Mouse (Mus musculus): ENCODE data around the gene Bcl9l. TPM values are rescaled to one million over a fixed set of nuclear protein-coding genes. Genes with fewer than 3 reads are reported as not detected.

The Bcl9l gene
- polyA plus RNA-seq, 1 experiment from 2014 or later, result 9.1 TPM

- DNase-seq (ENCODE audit: low spot score) (peak; percentile 78), ATAC-seq (replicated peaks; ENCODE audit: low FRiP score, low read depth) (no peak)
- H3K4me2 ChIP-seq (ENCODE audit: low read length), result peak overlapping the region; percentile 77
- peak overlapping the region; percentile 95 for H3K27ac ChIP-seq
- H3K4me3 ChIP-seq (replicated peaks; ENCODE audit: low read depth, low read length), result peak overlapping the region; percentile 96
- no peaks in the 10 kb centered on the region for H3K36me3 ChIP-seq (ENCODE audit: insufficient read depth, low read length)
- no peaks in the 10 kb centered on the region for H3K9me3 ChIP-seq (replicated peaks; ENCODE audit: low read length)
- 16% methylated on average over 3 of the region's 3 CpGs for WGBS
- H3K4me1 ChIP-seq (replicated peaks; ENCODE audit: insufficient read depth, low read length), result peaks cover 69% of the 10 kb centered on the region
- peak overlapping the region; percentile 14 for H3K9ac ChIP-seq (ENCODE audit: low read depth, low read length)
- no peaks in the 10 kb centered on the region for H3K27me3 ChIP-seq (ENCODE audit: insufficient read depth, low read length)
- TF ChIP-seq CTCF (IDR thresholded peaks at IDR 0.05; ENCODE audit: low read depth), result no peak
These were observed 3.7 kb downstream of the Bcl9l start for GRCm38 (mm10) chr9:44486335-44486734.

- DNase-seq (ENCODE audit: low spot score) (no peak), ATAC-seq (replicated peaks; ENCODE audit: low FRiP score, low read depth) (no peak)
- H3K4me1 ChIP-seq (replicated peaks; ENCODE audit: insufficient read depth, low read length), result peaks cover 75% of the 10 kb centered on the region
- WGBS, result 10% methylated on average over 15 of the region's 15 CpGs
- H3K27me3 ChIP-seq (ENCODE audit: insufficient read depth, low read length), result no peaks in the 10 kb centered on the region
- H3K9ac ChIP-seq (ENCODE audit: low read depth, low read length), result peak overlapping the region; percentile 14; the same call in 1 of the 2 replicates
- no peaks in the 10 kb centered on the region for H3K9me3 ChIP-seq (replicated peaks; ENCODE audit: low read length)
- no peak for TF ChIP-seq CTCF (IDR thresholded peaks at IDR 0.05; ENCODE audit: low read depth)
- no peaks in the 10 kb centered on the region for H3K36me3 ChIP-seq (ENCODE audit: insufficient read depth, low read length)
- H3K27ac ChIP-seq, result peak overlapping the region; percentile 95
- H3K4me2 ChIP-seq (ENCODE audit: low read length), result peak overlapping the region; percentile 77
- peak overlapping the region; percentile 96 for H3K4me3 ChIP-seq (replicated peaks; ENCODE audit: low read depth, low read length)
These were observed 4.3 kb downstream of the Bcl9l start for GRCm38 (mm10) chr9:44486741-44487421.

GRCm38 (mm10) chr9:44487441-44487840 lies 4.8 kb downstream of the Bcl9l start:
- H3K4me2 ChIP-seq (ENCODE audit: low read length), result peak overlapping the region; percentile 77
- H3K4me1 ChIP-seq (replicated peaks; ENCODE audit: insufficient read depth, low read length), result peaks cover 79% of the 10 kb centered on the region
- DNase-seq (ENCODE audit: low spot score) (no peak), ATAC-seq (replicated peaks; ENCODE audit: low FRiP score, low read depth) (no peak)
- H3K9me3 ChIP-seq (replicated peaks; ENCODE audit: low read length), result no peaks in the 10 kb centered on the region
- peak overlapping the region; percentile 95 for H3K27ac ChIP-seq
- no peaks in the 10 kb centered on the region for H3K27me3 ChIP-seq (ENCODE audit: insufficient read depth, low read length)
- 9% methylated on average over 7 of the region's 7 CpGs for WGBS
- TF ChIP-seq CTCF (IDR thresholded peaks at IDR 0.05; ENCODE audit: low read depth), result no peak
- H3K9ac ChIP-seq (ENCODE audit: low read depth, low read length), result peak overlapping the region; percentile 14
- H3K36me3 ChIP-seq (ENCODE audit: insufficient read depth, low read length), result no peaks in the 10 kb centered on the region
- H3K4me3 ChIP-seq (replicated peaks; ENCODE audit: low read depth, low read length), result peak overlapping the region; percentile 96; the same call in 1 of the 2 replicates

GRCm38 (mm10) chr9:44488416-44488815 lies 5.8 kb downstream of the Bcl9l start:
- DNase-seq (ENCODE audit: low spot score) (no peak), ATAC-seq (replicated peaks; ENCODE audit: low FRiP score, low read depth) (peak; percentile 2; the same call in 1 of the 2 replicates)
- H3K4me1 ChIP-seq (replicated peaks; ENCODE audit: insufficient read depth, low read length), result peaks cover 88% of the 10 kb centered on the region
- H3K9me3 ChIP-seq (replicated peaks; ENCODE audit: low read length), result no peaks in the 10 kb centered on the region
- H3K9ac ChIP-seq (ENCODE audit: low read depth, low read length), result peak overlapping the region; percentile 38; the same call in 1 of the 2 replicates
- peak overlapping the region; percentile 77 for H3K4me2 ChIP-seq (ENCODE audit: low read length)
- no peak for TF ChIP-seq CTCF (IDR thresholded peaks at IDR 0.05; ENCODE audit: low read depth)
- H3K27me3 ChIP-seq (ENCODE audit: insufficient read depth, low read length), result no peaks in the 10 kb centered on the region
- H3K27ac ChIP-seq, result peak overlapping the region; percentile 95
- no peaks in the 10 kb centered on the region for H3K36me3 ChIP-seq (ENCODE audit: insufficient read depth, low read length)
- no peak overlapping the region for H3K4me3 ChIP-seq (replicated peaks; ENCODE audit: low read depth, low read length)
- WGBS, result 11% methylated on average over 8 of the region's 8 CpGs

- no peaks in the 10 kb centered on the region for H3K9me3 ChIP-seq (replicated peaks; ENCODE audit: low read length)
- peak; percentile 48 for ATAC-seq (replicated peaks; ENCODE audit: low FRiP score, low read depth)
- H3K4me1 ChIP-seq (replicated peaks; ENCODE audit: insufficient read depth, low read length), result peaks cover 93% of the 10 kb centered on the region
- no peaks in the 10 kb centered on the region for H3K36me3 ChIP-seq (ENCODE audit: insufficient read depth, low read length)
- WGBS, result 2% methylated on average over 5 of the region's 5 CpGs
- H3K27me3 ChIP-seq (ENCODE audit: insufficient read depth, low read length), result no peaks in the 10 kb centered on the region
- H3K27ac ChIP-seq, result peak overlapping the region; percentile 95
- TF ChIP-seq CTCF (IDR thresholded peaks at IDR 0.05; ENCODE audit: low read depth), result no peak
- DNase-seq (ENCODE audit: low spot score), result peak; percentile 97
- H3K4me3 ChIP-seq (replicated peaks; ENCODE audit: low read depth, low read length), result peak overlapping the region; percentile 20
- peak overlapping the region; percentile 77 for H3K4me2 ChIP-seq (ENCODE audit: low read length)
- H3K9ac ChIP-seq (ENCODE audit: low read depth, low read length), result peak overlapping the region; percentile 38; the same call in 1 of the 2 replicates
These were observed 6.3 kb downstream of the Bcl9l start for GRCm38 (mm10) chr9:44488855-44489381.

GRCm38 (mm10) chr9:44489651-44490085 lies 7.0 kb downstream of the Bcl9l start:
- Histone ChIP-seq H3K9me3 (replicated peaks; ENCODE audit: low read length) (no peaks in the 10 kb centered on the region), H3K9ac (ENCODE audit: low read depth, low read length) (peak overlapping the region; percentile 38; the same call in 1 of the 2 replicates), H3K4me1 (replicated peaks; ENCODE audit: insufficient read depth, low read length) (peaks cover 97% of the 10 kb centered on the region), H3K27ac (peak overlapping the region; percentile 95), H3K27me3 (ENCODE audit: insufficient read depth, low read length) (no peaks in the 10 kb centered on the region), H3K4me2 (ENCODE audit: low read length) (peak overlapping the region; percentile 77), H3K36me3 (ENCODE audit: insufficient read depth, low read length) (no peaks in the 10 kb centered on the region), H3K4me3 (replicated peaks; ENCODE audit: low read depth, low read length) (peak overlapping the region; percentile 20)
- ATAC-seq (replicated peaks; ENCODE audit: low FRiP score, low read depth), result no peak
- peak; percentile 62 for DNase-seq (ENCODE audit: low spot score)
- 3% methylated on average over 17 of the region's 17 CpGs for WGBS
- TF ChIP-seq CTCF (IDR thresholded peaks at IDR 0.05; ENCODE audit: low read depth), result no peak; the same call in 1 of the 2 replicates

Measured in kidney, postnatal 0 days (tissue).